Mouse (Mus musculus): ENCODE data around the gene Polr1e.

DNA sequence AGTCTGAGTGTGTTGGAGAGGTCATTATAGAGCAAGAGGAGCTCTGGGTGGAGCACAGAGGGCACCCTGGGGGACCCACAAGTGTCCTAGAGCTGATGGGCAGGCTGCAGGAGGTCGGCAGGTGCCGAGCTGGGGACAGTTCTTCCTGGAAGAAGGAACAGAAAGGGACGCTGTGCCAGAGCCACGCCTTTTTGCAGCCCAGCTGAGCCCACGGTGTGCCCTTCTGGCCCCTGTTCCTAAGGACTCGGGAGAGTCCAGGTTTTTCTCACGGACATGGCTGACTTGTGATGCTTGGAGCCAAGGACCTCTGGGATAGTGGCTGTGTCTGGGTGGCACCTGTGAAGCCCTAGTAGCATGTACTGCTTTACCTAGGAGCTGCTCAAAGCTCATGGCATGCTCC, 22.4 kb downstream of the Polr1e start:
- TF ChIP-seq CTCF (IDR thresholded peaks at IDR 0.05; ENCODE audit: insufficient read depth, low read depth, low read length): no peak
- no peak for TF ChIP-seq POLR2A (IDR thresholded peaks at IDR 0.05; ENCODE audit: insufficient read depth, low read depth, low read length)
